Mouse (Mus musculus) thymus, postnatal 10 days (tissue): ENCODE measurements around the gene 3300002I08Rik.
"Not testable (repeated sequence)": the region's sequence is repeated elsewhere in the genome, so short reads cannot be mapped to it uniquely, and the experiment has no call there.

Source experiments
- DNase-seq, 2 experiments: peaks; one replicate each; pipeline ENCODE4 v3.0.0; 2021; ENCODE audit warnings: low spot score in 2 of 2

3300002I08Rik gene

DNA sequence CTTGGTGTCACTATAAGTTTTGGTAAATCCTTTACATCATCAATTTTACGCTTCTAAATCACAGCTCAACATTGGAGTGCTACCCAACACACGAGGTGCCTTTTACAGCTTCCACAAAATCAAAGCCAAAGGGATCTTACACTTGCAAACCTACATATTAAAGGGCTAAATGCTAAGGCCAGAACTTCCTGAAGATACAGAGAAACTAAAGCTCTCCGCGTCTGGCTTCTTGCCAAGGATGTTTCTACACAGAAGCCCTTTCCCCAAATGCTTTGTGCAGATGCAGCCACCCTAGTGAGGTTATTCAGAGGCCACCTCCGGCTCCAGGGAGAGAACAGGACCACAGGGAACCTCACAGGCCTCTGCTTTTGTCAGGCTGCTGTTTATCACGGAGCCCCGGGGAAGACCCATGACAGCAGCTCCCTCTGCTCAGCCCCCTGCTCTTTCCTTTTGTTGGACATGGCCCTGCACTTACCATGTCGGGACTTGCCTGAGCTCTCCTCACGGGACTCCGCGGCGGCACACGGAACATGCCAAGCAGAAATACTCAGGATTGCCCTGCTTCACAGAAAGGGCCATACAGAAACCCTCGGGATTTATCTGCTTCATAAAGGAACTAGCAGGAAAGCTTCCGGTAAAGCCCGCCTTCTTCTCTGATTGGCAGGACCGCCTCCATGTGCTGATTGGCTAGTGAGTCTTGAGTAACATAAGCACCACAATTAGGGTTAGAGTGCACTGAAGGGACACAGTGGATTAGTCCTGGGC, at the start of gene 3300002I08Rik:
3300002I08Rik (minus strand) TSS at position 653 of the 765 bp plus-strand sequence.
- DNase-seq: peak; percentile 64 to 70

DNA sequence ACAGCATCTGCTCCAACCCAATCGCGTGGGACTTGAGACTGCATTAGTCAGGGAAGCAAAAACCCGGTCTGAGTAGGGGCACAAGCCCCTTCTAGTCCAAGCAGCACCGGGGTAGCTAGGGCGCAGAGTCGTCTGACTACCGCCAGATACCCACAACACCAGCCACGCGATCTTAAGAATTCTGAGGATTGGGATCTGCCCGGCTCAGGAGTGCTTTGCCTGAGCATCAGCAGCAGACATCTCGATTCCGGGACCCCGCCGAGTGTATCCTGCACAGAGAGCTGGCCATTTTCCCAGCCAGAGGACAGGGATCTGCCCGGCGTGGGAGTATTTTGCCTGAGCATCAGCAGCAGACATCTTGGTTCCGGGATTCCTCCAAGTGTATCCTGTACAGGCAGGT, 49.6 kb upstream of the 3300002I08Rik start:
- not testable (repeated sequence) for DNase-seq

DNA sequence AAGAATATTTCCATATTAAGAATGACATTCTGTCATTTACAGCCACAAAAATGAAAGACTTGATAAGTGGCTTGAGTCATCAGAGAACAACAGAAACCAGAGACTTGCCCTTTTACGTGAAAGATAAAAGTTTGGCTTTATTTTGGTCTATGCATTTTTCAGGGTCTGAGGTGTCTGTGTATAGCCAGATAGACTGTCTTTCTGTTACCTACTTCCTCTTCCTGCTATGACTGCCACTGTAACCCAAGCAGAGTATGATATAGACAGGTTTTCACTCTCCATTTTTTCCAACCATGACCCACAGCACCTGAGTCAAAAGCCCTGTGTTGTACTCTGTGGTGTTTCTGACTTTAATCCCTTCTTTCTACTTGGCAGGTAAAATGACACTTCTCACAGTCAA, 27.6 kb upstream of the 3300002I08Rik start:
- DNase-seq: no peak

DNA sequence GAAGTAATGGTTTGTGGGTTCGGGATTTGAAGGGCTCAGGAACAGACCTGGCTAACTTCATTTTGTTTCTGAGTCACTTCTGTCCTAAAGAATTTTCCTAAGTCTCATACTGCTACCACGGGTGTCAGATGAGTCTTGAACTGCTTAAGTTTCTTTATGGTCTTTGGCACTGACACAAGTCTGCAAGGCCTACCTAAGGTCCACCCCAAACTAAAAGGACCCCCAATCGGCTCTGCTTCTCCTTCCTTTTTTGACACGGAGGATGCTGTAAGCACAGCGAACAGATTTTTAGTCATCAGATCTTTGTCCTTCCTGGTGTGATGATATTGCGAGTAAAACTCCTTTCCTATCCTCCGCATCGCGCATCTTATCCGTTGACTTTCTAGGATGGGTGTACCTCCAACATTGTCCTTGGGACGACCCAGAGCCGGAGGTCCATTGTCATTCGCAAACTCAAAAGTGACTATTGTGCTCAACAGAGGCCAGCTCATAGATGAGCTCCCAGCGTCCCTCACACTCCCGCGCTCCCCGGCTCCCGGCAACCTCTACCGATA, 23.1 kb upstream of the 3300002I08Rik start:
- DNase-seq: not testable (repeated sequence)

DNA sequence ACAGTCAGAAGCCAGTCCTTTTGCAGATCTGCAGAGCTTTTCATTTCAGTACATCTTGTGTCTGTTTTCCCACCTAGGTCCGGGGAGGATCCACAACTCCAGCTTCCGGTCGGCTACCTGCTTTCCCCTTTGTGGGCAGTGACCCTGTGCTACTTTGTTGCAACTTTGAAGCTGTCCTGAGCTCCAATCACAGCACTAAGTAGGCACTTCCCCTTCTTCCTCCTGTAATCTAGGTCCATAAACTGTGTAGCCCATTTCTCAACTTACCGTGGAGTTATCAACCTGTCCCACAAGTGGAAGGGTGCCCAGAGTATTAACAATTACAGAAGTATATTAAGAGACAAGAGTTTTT, 289 bp upstream of the 3300002I08Rik start:
- DNase-seq: no peak

DNA sequence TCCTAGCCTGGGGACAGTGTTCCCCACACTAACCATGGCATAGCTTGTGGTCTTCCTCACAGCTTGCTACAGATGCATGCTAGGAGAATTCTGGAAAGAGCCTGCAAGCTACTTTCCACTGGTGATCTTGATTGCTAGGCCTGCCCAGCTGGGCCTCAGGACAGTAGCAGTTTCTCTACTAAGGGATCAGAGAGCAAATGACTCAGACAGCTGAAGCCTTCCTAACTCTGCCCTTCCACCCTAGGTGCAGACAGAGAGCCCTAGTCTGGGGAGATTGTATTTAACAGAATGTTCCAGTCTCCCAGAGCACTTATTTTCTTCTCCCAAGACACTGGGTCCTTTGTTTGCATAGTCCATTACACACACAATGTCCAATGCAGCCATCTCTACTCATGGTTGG, 5.4 kb downstream of the 3300002I08Rik start:
- not testable (repeated sequence) for DNase-seq

DNA sequence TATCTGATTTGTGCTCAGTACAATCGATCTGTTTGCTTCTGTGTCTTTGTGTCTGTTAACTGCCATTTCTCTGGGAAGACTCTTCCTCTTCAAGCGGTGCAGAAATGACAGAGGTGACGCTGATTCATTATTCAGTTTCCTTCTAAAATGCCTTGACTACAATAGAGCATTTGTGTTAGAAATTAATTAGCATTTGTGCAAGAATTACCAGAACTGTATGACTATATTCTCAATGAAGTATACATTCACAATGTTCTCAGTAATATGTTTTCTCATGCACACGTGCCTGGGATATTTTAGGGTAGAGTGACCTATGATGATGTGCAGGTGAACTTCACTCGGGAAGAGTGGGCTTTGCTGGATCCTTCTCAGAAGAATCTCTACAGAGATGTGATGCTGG, 39.2 kb downstream of the 3300002I08Rik start, which contains the start of gene Gm10130:
Gm10130 (plus strand) TSS at position 301 of the 400 bp plus-strand sequence.
- no peak for DNase-seq

DNA sequence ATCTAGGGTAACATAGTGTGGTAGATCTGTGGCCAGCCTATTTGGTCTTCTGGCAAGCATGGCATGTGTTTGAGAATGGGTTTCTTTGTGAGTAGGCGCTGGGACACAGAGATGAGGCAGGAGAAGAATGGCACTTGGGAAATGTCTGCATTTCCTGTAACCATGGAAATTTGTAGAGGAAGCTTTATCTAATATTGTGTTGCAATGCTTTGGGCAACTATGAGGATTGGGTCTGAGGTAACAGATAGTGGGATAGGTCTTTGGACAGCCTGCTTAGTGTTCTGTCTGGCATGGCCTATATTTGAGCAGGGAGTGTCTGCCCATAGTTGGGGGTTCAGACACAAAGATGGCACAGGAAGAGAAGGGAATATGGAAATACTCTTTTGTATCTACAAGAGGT, 43.6 kb downstream of the 3300002I08Rik start:
- DNase-seq: no peak

DNA sequence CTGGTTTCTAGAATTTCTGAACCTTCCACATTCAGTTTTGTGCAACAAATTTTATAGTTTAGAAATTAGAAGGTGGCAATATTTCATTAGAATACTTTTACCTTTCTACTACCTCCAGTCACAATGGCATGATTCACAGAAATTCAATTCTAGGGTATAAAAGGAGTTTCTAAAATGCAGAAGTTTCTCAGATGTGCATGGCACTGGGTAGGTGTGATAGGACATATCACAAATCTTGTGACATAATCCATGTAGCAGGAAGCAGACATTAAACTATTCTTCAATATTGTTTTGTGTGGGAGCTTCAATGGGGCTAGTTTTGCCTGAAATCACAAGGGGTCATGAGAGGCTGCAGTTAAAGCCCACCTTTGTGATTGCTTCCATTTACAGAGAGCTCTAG, 46.4 kb downstream of the 3300002I08Rik start:
- no peak for DNase-seq

DNA sequence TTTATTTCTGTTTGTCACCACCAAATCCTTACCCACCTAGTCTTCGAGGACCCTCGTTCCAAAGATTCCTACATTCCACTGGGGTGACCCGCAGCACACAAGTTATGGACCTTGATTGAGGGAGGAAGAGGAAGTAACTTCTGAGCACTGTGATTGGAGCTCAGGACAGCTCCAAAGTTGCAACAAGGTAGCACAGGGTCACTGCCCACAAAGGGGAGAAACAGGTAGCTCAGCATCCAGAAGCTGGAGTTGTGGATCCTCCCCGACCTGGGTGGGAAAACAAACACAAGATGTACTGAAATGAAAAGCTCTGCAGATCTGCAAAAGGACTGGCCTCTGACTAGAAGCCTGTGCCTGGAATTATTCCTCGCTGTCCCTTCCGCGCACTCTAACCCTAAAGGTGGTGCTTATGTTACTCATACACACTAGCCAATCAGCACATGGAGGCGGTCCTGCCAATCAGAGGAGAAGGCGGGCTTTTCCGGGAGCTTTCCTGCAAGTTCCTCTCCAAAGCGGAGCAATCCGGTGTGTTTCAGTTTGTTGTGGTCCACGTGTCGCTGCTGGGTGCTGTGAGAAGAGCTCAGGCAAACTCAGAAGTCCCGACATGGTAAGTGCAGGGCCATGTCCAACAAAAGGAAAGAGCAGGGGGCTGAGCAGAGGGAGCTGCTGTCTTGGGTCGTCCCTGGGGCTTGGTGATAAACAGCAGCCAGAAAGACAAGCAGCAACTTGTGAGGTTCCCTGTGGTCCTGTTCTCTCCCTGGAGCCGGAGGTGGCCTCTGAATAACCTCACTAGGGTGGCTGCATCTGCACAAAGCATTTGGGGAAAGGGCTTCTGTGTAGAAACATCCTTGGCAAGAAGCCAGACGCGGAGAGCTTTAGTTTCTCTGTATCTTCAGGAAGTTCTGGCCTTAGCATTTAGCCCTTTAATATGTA, 51.3 kb downstream of the 3300002I08Rik start:
- DNase-seq: peak; percentile 72 to 74

DNA sequence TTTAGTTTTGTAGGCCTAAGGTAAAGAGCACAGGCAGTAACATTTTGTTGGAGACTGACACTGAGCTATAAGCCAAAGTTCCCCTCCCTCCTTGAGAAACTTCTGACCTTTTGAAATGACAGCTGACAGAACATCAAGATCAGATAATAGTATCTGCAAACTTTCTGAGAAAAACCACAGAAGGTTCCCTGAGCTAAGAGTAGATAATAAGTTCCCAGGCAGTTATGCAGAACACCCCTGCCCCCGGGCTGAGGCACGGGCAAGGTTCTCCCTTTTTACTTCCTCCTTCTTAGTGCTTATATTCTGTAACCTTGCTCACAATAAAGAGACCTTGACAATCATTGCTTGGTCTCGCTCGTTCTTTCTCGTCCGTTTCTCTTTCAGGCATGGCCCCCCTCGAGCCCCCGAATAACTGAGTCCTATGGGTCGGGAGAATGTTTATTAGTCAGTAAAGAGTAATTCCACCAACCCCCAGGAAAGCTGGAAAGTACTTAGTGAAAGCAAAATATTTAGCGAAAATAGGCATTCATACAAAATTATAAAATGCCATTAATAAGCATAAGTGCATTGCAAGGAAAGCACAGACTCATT, 55.3 kb downstream of the 3300002I08Rik start:
- no peak for DNase-seq

DNA sequence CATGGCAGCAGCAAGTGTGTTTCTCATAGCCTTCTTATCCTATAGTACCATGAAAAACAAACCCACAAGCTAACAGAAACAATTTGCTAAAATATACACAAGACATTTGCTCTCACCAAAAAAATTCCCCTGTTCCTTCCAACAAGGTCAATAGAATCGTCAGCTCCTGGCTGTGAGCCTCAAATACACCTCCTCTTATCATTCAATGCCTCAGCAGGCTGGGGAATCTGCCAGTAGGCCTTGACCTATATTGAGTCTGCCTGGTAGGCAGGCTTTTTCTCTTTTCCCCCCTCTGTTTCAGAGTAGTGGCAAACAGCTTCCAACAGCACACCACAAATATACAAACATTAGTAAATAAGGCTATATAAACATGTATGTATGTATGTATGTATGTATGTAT, 63.5 kb downstream of the 3300002I08Rik start:
- DNase-seq: no peak

DNA sequence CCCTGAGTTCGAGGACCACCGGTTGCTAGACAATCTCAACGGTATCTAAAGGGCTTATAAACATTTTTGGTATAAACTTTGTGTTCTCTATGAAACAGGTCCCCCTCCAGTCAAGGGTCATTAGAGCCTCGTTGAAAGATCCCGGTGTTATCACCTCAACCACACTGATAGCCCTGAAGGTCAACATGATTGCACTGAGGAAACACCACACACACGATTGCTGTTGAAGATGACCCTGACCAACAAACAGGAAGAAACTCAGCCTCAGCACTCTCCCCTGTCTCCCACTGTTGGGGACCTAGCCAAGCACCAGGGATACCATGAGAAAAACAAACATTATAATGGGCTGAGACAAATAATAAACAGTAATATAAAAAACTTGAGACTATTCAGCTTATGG, 68.9 kb downstream of the 3300002I08Rik start:
- DNase-seq: no peak
